Mouse (Mus musculus): ENCODE results near the gene Cracr2b. TPM values are rescaled to one million over a fixed set of nuclear protein-coding genes. Genes with fewer than 3 reads are reported as not detected.

Cracr2b gene
- polyA plus RNA-seq, 1 experiment from 2014 or later, result 13.8 TPM

GRCm38 (mm10) chr7:141436523-141436892 is 24.4 kb upstream of the Cracr2b start:
- Histone ChIP-seq H3K4me1 (replicated peaks; ENCODE audit: control insufficient read depth, insufficient read depth, low read length) (peaks cover 32% of the 10 kb centered on the region), H3K27ac (ENCODE audit: low read depth) (no peak overlapping the region), H3K9me3 (ENCODE audit: control insufficient read depth, low read length) (no peaks in the 10 kb centered on the region), H3K9ac (ENCODE audit: low read length) (peak overlapping the region; percentile 66), H3K4me2 (ENCODE audit: low read length) (peak overlapping the region; percentile 88), H3K27me3 (replicated peaks; ENCODE audit: control insufficient read depth, insufficient read depth, low read length) (no peaks in the 10 kb centered on the region), H3K36me3 (ENCODE audit: control insufficient read depth, insufficient read depth, low read length) (peaks cover 58% of the 10 kb centered on the region), H3K4me3 (ENCODE audit: low read depth, low read length) (peak overlapping the region; percentile 63)
- WGBS, result 49% methylated on average over 2 of the region's 2 CpGs
- no peak for ATAC-seq (replicated peaks; ENCODE audit: low FRiP score, low TSS enrichment, low read depth)
- no peak for DNase-seq (ENCODE audit: low spot score)

DNA sequence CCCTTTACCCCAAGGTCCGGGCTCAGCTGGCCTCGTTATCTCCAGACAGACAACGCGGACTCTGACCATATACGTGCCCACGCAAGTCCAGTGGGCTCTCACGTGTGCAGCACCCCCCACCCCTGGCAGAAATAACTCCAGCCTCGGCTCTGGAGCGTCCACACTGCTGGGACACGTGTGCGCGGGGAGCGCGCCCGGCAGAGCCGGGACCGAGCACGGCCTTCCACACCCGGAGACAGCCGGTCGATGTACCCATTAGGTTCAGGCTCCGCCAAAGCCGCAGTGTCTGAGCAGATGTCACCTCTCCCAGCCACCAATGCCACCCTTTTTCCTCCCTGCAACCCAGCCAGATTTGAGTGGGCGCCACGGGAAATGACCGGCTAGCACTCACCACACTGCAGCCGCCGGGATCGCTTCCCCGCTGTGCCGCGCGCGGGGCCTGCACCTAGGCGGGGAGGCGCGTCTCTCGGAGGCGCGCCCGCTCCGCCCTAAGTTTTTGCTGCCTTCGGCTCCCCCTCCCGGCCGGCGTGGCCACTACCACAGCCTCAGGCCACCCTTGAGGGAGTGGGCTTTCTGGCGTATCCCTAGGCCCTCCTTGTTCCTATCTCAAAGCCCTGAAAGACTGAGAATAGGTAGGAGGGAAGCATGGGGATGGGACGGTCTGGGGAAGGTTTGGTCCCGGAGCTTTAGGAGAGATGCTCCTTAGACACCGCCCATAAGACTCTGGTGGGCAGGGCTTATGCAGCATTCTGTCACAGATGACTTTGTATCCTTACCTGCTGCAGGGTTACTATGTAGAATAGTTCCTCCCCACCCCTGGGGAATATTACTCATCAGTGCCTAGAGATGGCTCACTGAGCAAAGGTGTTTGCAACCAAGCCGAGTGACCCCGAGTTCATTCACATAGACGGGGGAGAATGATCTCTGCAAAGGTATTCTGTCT is 23.4 kb upstream of the Cracr2b start, which contains the start of gene Slc25a22:
Slc25a22 (minus strand) TSS at position 715 of the 943 bp plus-strand sequence.
- DNase-seq (ENCODE audit: low spot score) (peak; percentile 92), ATAC-seq (replicated peaks; ENCODE audit: low FRiP score, low TSS enrichment, low read depth) (peak; percentile 76)
- H3K4me2 ChIP-seq (ENCODE audit: low read length), result peak within 1 kb of the TSS; percentile 88
- 5% methylated on average over 53 of the region's 53 CpGs for WGBS
- peaks cover 33% of the 10 kb centered on the region for H3K4me1 ChIP-seq (replicated peaks; ENCODE audit: control insufficient read depth, insufficient read depth, low read length)
- H3K27ac ChIP-seq (ENCODE audit: low read depth), result peak within 1 kb of the TSS; percentile 51; the same call in 1 of the 2 replicates
- peaks cover 51% of the 10 kb centered on the region for H3K36me3 ChIP-seq (ENCODE audit: control insufficient read depth, insufficient read depth, low read length)
- no peaks in the 10 kb centered on the region for H3K9me3 ChIP-seq (ENCODE audit: control insufficient read depth, low read length)
- H3K27me3 ChIP-seq (replicated peaks; ENCODE audit: control insufficient read depth, insufficient read depth, low read length), result no peaks in the 10 kb centered on the region
- H3K4me3 ChIP-seq (ENCODE audit: low read depth, low read length), result peak within 1 kb of the TSS; percentile 63
- peak within 1 kb of the TSS; percentile 66 for H3K9ac ChIP-seq (ENCODE audit: low read length)

DNA sequence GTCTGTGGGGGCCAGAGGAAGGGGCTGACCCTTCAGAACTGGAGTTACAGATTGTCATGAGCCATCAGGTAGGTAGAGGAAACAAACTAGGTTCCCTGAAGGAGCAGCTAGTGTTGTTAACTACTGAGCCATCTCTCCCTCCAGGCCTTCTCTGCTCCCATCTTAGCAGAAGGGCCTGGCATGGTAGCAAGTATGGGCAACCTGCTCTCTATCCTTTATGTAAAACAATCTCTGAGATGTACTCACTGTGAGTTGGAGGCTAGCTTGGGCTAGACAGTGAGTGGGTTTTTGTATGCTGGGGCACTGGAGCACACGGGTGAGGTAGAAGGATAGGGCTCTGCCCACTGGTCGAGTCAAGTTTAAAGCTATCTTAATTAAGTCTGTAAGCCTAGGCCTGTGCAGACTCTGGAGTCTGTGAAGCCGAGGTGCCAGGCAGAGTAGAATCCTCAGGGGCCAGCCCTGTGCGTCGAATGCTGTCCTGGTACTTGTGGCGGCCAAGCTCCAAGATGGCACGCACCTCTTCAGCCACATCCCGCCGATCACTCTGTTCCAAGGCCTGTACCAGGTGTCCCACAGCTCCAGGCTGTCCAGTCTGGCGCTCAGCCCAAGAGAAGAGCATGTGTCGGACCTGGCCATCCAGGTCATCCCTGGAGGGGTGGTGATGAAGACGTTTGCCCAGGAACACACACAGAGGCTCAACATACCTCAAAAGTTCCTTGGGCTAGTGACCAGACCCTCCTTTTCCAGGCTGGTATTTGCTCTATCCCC is 22.5 kb upstream of the Cracr2b start:
- H3K27me3 ChIP-seq (replicated peaks; ENCODE audit: control insufficient read depth, insufficient read depth, low read length), result no peaks in the 10 kb centered on the region
- no peak for ATAC-seq (replicated peaks; ENCODE audit: low FRiP score, low TSS enrichment, low read depth)
- no peak overlapping the region for H3K4me3 ChIP-seq (ENCODE audit: low read depth, low read length)
- H3K27ac ChIP-seq (ENCODE audit: low read depth), result no peak overlapping the region
- no peak overlapping the region for H3K4me2 ChIP-seq (ENCODE audit: low read length)
- H3K4me1 ChIP-seq (replicated peaks; ENCODE audit: control insufficient read depth, insufficient read depth, low read length), result peaks cover 42% of the 10 kb centered on the region
- no peaks in the 10 kb centered on the region for H3K9me3 ChIP-seq (ENCODE audit: control insufficient read depth, low read length)
- DNase-seq (ENCODE audit: low spot score), result no peak
- WGBS, result 93% methylated on average over 12 of the region's 12 CpGs
- H3K36me3 ChIP-seq (ENCODE audit: control insufficient read depth, insufficient read depth, low read length), result peaks cover 42% of the 10 kb centered on the region
- no peak overlapping the region for H3K9ac ChIP-seq (ENCODE audit: low read length)

GRCm38 (mm10) chr7:141439140-141439679 is 21.7 kb upstream of the Cracr2b start:
- Histone ChIP-seq H3K27ac (ENCODE audit: low read depth) (no peak overlapping the region), H3K27me3 (replicated peaks; ENCODE audit: control insufficient read depth, insufficient read depth, low read length) (no peaks in the 10 kb centered on the region), H3K9ac (ENCODE audit: low read length) (no peak overlapping the region), H3K4me1 (replicated peaks; ENCODE audit: control insufficient read depth, insufficient read depth, low read length) (peaks cover 39% of the 10 kb centered on the region), H3K36me3 (ENCODE audit: control insufficient read depth, insufficient read depth, low read length) (peaks cover 36% of the 10 kb centered on the region), H3K9me3 (ENCODE audit: control insufficient read depth, low read length) (no peaks in the 10 kb centered on the region), H3K4me3 (ENCODE audit: low read depth, low read length) (no peak overlapping the region), H3K4me2 (ENCODE audit: low read length) (no peak overlapping the region)
- WGBS, result 95% methylated on average over 10 of the region's 10 CpGs
- ATAC-seq (replicated peaks; ENCODE audit: low FRiP score, low TSS enrichment, low read depth) (no peak), DNase-seq (ENCODE audit: low spot score) (no peak)

GRCm38 (mm10) chr7:141439811-141440210 is 21.1 kb upstream of the Cracr2b start:
- Histone ChIP-seq H3K27ac (ENCODE audit: low read depth) (no peak overlapping the region), H3K9ac (ENCODE audit: low read length) (no peak overlapping the region), H3K36me3 (ENCODE audit: control insufficient read depth, insufficient read depth, low read length) (peaks cover 36% of the 10 kb centered on the region), H3K4me1 (replicated peaks; ENCODE audit: control insufficient read depth, insufficient read depth, low read length) (peaks cover 33% of the 10 kb centered on the region), H3K4me3 (ENCODE audit: low read depth, low read length) (no peak overlapping the region), H3K9me3 (ENCODE audit: control insufficient read depth, low read length) (no peaks in the 10 kb centered on the region), H3K27me3 (replicated peaks; ENCODE audit: control insufficient read depth, insufficient read depth, low read length) (no peaks in the 10 kb centered on the region), H3K4me2 (ENCODE audit: low read length) (no peak overlapping the region)
- ATAC-seq (replicated peaks; ENCODE audit: low FRiP score, low TSS enrichment, low read depth) (no peak), DNase-seq (ENCODE audit: low spot score) (no peak)
- WGBS, result 95% methylated on average over 11 of the region's 11 CpGs

DNA sequence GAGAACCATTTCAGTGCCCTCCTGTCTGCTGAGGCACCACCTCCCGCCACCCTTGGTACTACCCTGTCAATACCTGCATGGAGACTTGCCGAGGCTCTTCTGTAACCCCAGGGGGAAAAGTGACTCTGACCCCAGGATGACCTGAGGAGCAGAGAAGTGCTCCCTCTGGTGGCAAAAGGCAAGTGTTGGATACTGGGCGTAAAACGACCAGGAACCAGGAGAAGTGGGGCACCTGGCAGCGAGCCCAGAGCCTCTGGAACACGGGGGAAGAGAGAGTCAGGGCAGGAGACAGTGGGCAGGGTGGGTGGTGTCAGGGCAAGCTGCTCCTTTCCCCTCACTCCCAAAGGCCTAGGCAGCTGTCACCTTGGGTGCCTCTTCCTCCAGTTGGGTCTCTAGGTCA is 20.3 kb upstream of the Cracr2b start:
- no peak for DNase-seq (ENCODE audit: low spot score)
- Histone ChIP-seq H3K9me3 (ENCODE audit: control insufficient read depth, low read length) (no peaks in the 10 kb centered on the region), H3K36me3 (ENCODE audit: control insufficient read depth, insufficient read depth, low read length) (peaks cover 36% of the 10 kb centered on the region), H3K27me3 (replicated peaks; ENCODE audit: control insufficient read depth, insufficient read depth, low read length) (no peaks in the 10 kb centered on the region), H3K9ac (ENCODE audit: low read length) (no peak overlapping the region), H3K4me1 (replicated peaks; ENCODE audit: control insufficient read depth, insufficient read depth, low read length) (peaks cover 29% of the 10 kb centered on the region), H3K27ac (ENCODE audit: low read depth) (no peak overlapping the region), H3K4me2 (ENCODE audit: low read length) (no peak overlapping the region), H3K4me3 (ENCODE audit: low read depth, low read length) (no peak overlapping the region)
- ATAC-seq (replicated peaks; ENCODE audit: low FRiP score, low TSS enrichment, low read depth), result no peak
- WGBS, result 21% methylated on average over 6 of the region's 6 CpGs

- DNase-seq (ENCODE audit: low spot score) (no peak), ATAC-seq (replicated peaks; ENCODE audit: low FRiP score, low TSS enrichment, low read depth) (no peak)
- no peaks in the 10 kb centered on the region for H3K9me3 ChIP-seq (ENCODE audit: control insufficient read depth, low read length)
- H3K27me3 ChIP-seq (replicated peaks; ENCODE audit: control insufficient read depth, insufficient read depth, low read length), result no peaks in the 10 kb centered on the region
- no peak overlapping the region for H3K9ac ChIP-seq (ENCODE audit: low read length)
- peaks cover 22% of the 10 kb centered on the region for H3K4me1 ChIP-seq (replicated peaks; ENCODE audit: control insufficient read depth, insufficient read depth, low read length)
- WGBS, result 93% methylated on average over 9 of the region's 9 CpGs
- peaks cover 36% of the 10 kb centered on the region for H3K36me3 ChIP-seq (ENCODE audit: control insufficient read depth, insufficient read depth, low read length)
- no peak overlapping the region for H3K4me2 ChIP-seq (ENCODE audit: low read length)
- H3K27ac ChIP-seq (ENCODE audit: low read depth), result no peak overlapping the region
- no peak overlapping the region for H3K4me3 ChIP-seq (ENCODE audit: low read depth, low read length)
These were observed 19.4 kb upstream of the Cracr2b start for GRCm38 (mm10) chr7:141441460-141441859.

DNA sequence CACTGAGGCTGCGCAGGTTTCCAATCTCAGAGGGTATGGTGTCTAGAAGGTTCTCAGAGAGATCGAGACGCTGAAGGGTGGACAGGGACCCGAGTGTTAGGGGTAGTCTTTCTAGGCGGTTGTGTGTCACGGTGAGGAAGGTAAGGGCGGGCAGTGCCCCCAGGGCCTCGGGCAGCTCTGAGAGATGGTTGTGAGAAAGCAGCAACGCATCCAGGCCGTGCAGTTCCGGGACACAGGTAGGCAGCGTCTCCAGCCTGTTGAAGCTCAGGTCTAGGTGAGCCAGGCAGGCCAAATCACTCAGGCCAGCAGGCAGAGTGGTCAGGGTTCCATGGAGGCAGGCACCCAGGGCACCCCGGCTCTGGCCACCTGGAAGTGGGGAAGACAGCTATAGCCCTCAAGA is 18.7 kb upstream of the Cracr2b start:
- H3K9me3 ChIP-seq (ENCODE audit: control insufficient read depth, low read length), result no peaks in the 10 kb centered on the region
- peak overlapping the region; percentile 93 for H3K4me2 ChIP-seq (ENCODE audit: low read length)
- H3K36me3 ChIP-seq (ENCODE audit: control insufficient read depth, insufficient read depth, low read length), result peaks cover 36% of the 10 kb centered on the region
- no peak overlapping the region for H3K27ac ChIP-seq (ENCODE audit: low read depth)
- H3K9ac ChIP-seq (ENCODE audit: low read length), result peak overlapping the region; percentile 62; the same call in 1 of the 2 replicates
- DNase-seq (ENCODE audit: low spot score) (no peak), ATAC-seq (replicated peaks; ENCODE audit: low FRiP score, low TSS enrichment, low read depth) (no peak)
- H3K4me1 ChIP-seq (replicated peaks; ENCODE audit: control insufficient read depth, insufficient read depth, low read length), result peaks cover 15% of the 10 kb centered on the region
- H3K4me3 ChIP-seq (ENCODE audit: low read depth, low read length), result no peak overlapping the region
- H3K27me3 ChIP-seq (replicated peaks; ENCODE audit: control insufficient read depth, insufficient read depth, low read length), result no peaks in the 10 kb centered on the region
- WGBS, result 95% methylated on average over 13 of the region's 13 CpGs

Data from intestine, embryonic 14.5 days (tissue).